Mouse (Mus musculus) heart, adult 9 months (tissue): ENCODE results near the gene Tgif2lx1.
"Not testable (repeated sequence)": the region's sequence is repeated elsewhere in the genome, so short reads cannot be mapped to it uniquely, and the experiment has no call there.

Source experiments
- DNase-seq, 2 experiments: peaks; one replicate each; pipeline ENCODE4 v3.0.0; 2022; ENCODE audit warnings: low spot score in 2 of 2

Gene Tgif2lx1

GRCm38 (mm10) chrX:118480637-118481036, at the start of gene Tgif2lx1:
Gene Tgif2lx1, minus strand, starts transcription at chrX:118480737.
- DNase-seq = not testable (repeated sequence)
